Mouse (Mus musculus): ENCODE measurements around the gene Wdr86. TPM values are rescaled to one million over a fixed set of nuclear protein-coding genes. Genes with fewer than 3 reads are reported as not detected.

Gene Wdr86
- total and polyA plus RNA-seq, 3 experiments: 0.44 TPM; not detected in 2

GRCm38 (mm10) chr5:24684578-24685365, 45.8 kb downstream of the Wdr86 start:
- ATAC-seq (ENCODE audit: extremely low read depth, insufficient number of reproducible peaks, low FRiP score, poor library complexity, severe bottlenecking) (no peak), DNase-seq (ENCODE audit: low spot score) (peak; percentile 11)
- Histone ChIP-seq H3K4me3 (ENCODE audit: low read depth, low read length) (peak overlapping the region; percentile 94), H3K4me1 (ENCODE audit: insufficient read depth, low read depth, low read length) (peaks cover 24% of the 10 kb centered on the region), H3K9me3 (replicated peaks) (no peaks in the 10 kb centered on the region), H3K36me3 (replicated peaks) (peaks cover 13% of the 10 kb centered on the region), H3K27me3 (ENCODE audit: insufficient read depth, low read length) (no peaks in the 10 kb centered on the region)
- no peak for TF ChIP-seq TAL1 (conservative IDR thresholded peaks at IDR 0.05; ENCODE audit: low read depth, low read length)
- no peak for TF ChIP-seq GATA1 (IDR thresholded peaks at IDR 0.05; ENCODE audit: borderline replicate concordance, low read length)
- no peak for TF ChIP-seq GATA2 (IDR thresholded peaks at IDR 0.05; ENCODE audit: borderline replicate concordance, low read depth, low read length)
- TF ChIP-seq POLR2AphosphoS5 (IDR thresholded peaks at IDR 0.05; ENCODE audit: insufficient replicate concordance, low read depth, low read length): no peak
- no peak for TF ChIP-seq CTCF (IDR thresholded peaks at IDR 0.05; ENCODE audit: low read depth, low read length)

- Histone ChIP-seq H3K36me3 (replicated peaks) (no peaks in the 10 kb centered on the region), H3K4me1 (ENCODE audit: insufficient read depth, low read depth, low read length) (peaks cover 8% of the 10 kb centered on the region), H3K27me3 (ENCODE audit: insufficient read depth, low read length) (peaks cover 2% of the 10 kb centered on the region; the same call in 1 of the 2 replicates), H3K4me3 (ENCODE audit: low read depth, low read length) (no peak overlapping the region), H3K9me3 (replicated peaks) (no peaks in the 10 kb centered on the region)
- ATAC-seq (ENCODE audit: extremely low read depth, insufficient number of reproducible peaks, low FRiP score, poor library complexity, severe bottlenecking) (no peak), DNase-seq (ENCODE audit: low spot score) (no peak)
- no peak for TF ChIP-seq POLR2AphosphoS5 (IDR thresholded peaks at IDR 0.05; ENCODE audit: insufficient replicate concordance, low read depth, low read length)
- TF ChIP-seq CTCF (IDR thresholded peaks at IDR 0.05; ENCODE audit: low read depth, low read length): no peak
- TF ChIP-seq TAL1 (conservative IDR thresholded peaks at IDR 0.05; ENCODE audit: low read depth, low read length): no peak
- no peak for TF ChIP-seq GATA2 (IDR thresholded peaks at IDR 0.05; ENCODE audit: borderline replicate concordance, low read depth, low read length)
- no peak for TF ChIP-seq GATA1 (IDR thresholded peaks at IDR 0.05; ENCODE audit: borderline replicate concordance, low read length)
These were observed 49.1 kb downstream of the Wdr86 start for GRCm38 (mm10) chr5:24681436-24681835.

- TF ChIP-seq CTCF (IDR thresholded peaks at IDR 0.05; ENCODE audit: low read depth, low read length): no peak
- peak; percentile 10 for DNase-seq (ENCODE audit: low spot score)
- no peak for ATAC-seq (ENCODE audit: extremely low read depth, insufficient number of reproducible peaks, low FRiP score, poor library complexity, severe bottlenecking)
- no peak overlapping the region for H3K4me3 ChIP-seq (ENCODE audit: low read depth, low read length)
- no peaks in the 10 kb centered on the region for H3K9me3 ChIP-seq (replicated peaks)
- H3K27me3 ChIP-seq (ENCODE audit: insufficient read depth, low read length): peaks cover 10% of the 10 kb centered on the region; the same call in 1 of the 2 replicates
- H3K36me3 ChIP-seq (replicated peaks): no peaks in the 10 kb centered on the region
- H3K4me1 ChIP-seq (ENCODE audit: insufficient read depth, low read depth, low read length): no peaks in the 10 kb centered on the region
These were observed 56.3 kb downstream of the Wdr86 start for GRCm38 (mm10) chr5:24674238-24674637.

Other genes with a start within 250 kb of the Wdr86 start
- not detected in 2 replicates for gene Gbx1, start 203.5 kb downstream of the Wdr86 start, total RNA-seq (2014; fragmentation: Nextera tagmentation)
- 0.12 TPM in 1 of 2 replicates, not detected in the other for gene Gbx1, start 203.5 kb downstream of the Wdr86 start, total RNA-seq (2017)
- gene Gbx1, start 203.5 kb downstream of the Wdr86 start, polyA plus RNA-seq (2012): 0.01 and 0.02 TPM in 2 replicates
- gene Asb10, start 189.7 kb downstream of the Wdr86 start, total RNA-seq (2014; fragmentation: Nextera tagmentation): not detected in 2 replicates
- not detected in 2 replicates for gene Asb10, start 189.7 kb downstream of the Wdr86 start, total RNA-seq (2017)
- gene Asb10, start 189.7 kb downstream of the Wdr86 start, polyA plus RNA-seq (2012): 0.04 TPM in 1 of 2 replicates, not detected in the other
- not detected in 2 replicates for gene 4931409K22Rik, start 173.9 kb downstream of the Wdr86 start, total RNA-seq (2014; fragmentation: Nextera tagmentation)
- 0.06 TPM in 1 of 2 replicates, not detected in the other for gene 4931409K22Rik, start 173.9 kb downstream of the Wdr86 start, total RNA-seq (2017)
- not detected in 2 replicates for gene 4931409K22Rik, start 173.9 kb downstream of the Wdr86 start, polyA plus RNA-seq (2012)
- 54.2 and 58.8 TPM in 2 replicates for gene Abcf2, start 153.3 kb downstream of the Wdr86 start, total RNA-seq (2014; fragmentation: Nextera tagmentation)
- 89.5 and 94.6 TPM in 2 replicates for gene Abcf2, start 153.3 kb downstream of the Wdr86 start, total RNA-seq (2017)
- 68.5 and 81.4 TPM in 2 replicates for gene Abcf2, start 153.3 kb downstream of the Wdr86 start, polyA plus RNA-seq (2012)
- 5.9 and 15.8 TPM in 2 replicates for gene Chpf2, start 144.0 kb downstream of the Wdr86 start, total RNA-seq (2014; fragmentation: Nextera tagmentation)
- gene Chpf2, start 144.0 kb downstream of the Wdr86 start, total RNA-seq (2017): 7.3 and 14.9 TPM in 2 replicates
- 19.9 and 28.5 TPM in 2 replicates for gene Chpf2, start 144.0 kb downstream of the Wdr86 start, polyA plus RNA-seq (2012)
- gene Smarcd3, start 106.3 kb downstream of the Wdr86 start, total RNA-seq (2014; fragmentation: Nextera tagmentation): not detected in 2 replicates
- gene Smarcd3, start 106.3 kb downstream of the Wdr86 start, total RNA-seq (2017): 0.06 and 0.22 TPM in 2 replicates
- gene Smarcd3, start 106.3 kb downstream of the Wdr86 start, polyA plus RNA-seq (2012): 0.12 TPM in 1 of 2 replicates, not detected in the other
- 40.8 and 44.7 TPM in 2 replicates for gene Nub1, start 45.2 kb downstream of the Wdr86 start, total RNA-seq (2014; fragmentation: Nextera tagmentation)
- gene Nub1, start 45.2 kb downstream of the Wdr86 start, total RNA-seq (2017): 56.3 and 58.6 TPM in 2 replicates
- gene Nub1, start 45.2 kb downstream of the Wdr86 start, polyA plus RNA-seq (2012): 25.8 and 28.8 TPM in 2 replicates
- not detected in 2 replicates for gene Crygn, start 27.3 kb upstream of the Wdr86 start, total RNA-seq (2014; fragmentation: Nextera tagmentation)
- not detected in 2 replicates for gene Crygn, start 27.3 kb upstream of the Wdr86 start, total RNA-seq (2017)
- 0.47 and 0.95 TPM in 2 replicates for gene Crygn, start 27.3 kb upstream of the Wdr86 start, polyA plus RNA-seq (2012)
- gene Rheb, start 111.9 kb upstream of the Wdr86 start, total RNA-seq (2014; fragmentation: Nextera tagmentation): 65.1 and 81.2 TPM in 2 replicates
- gene Rheb, start 111.9 kb upstream of the Wdr86 start, total RNA-seq (2017): 47.9 and 55.3 TPM in 2 replicates
- gene Rheb, start 111.9 kb upstream of the Wdr86 start, polyA plus RNA-seq (2012): 20.5 and 22.1 TPM in 2 replicates